Mouse (Mus musculus): ENCODE measurements around the gene Ssbp3.
A peak's percentile ranks its signal among the peaks of the same experiment; 100 is the strongest.

The Ssbp3 gene

GRCm38 (mm10) chr4:106985899-106986832 lies 75.7 kb downstream of the Ssbp3 start:
- no peak for DNase-seq (ENCODE audit: low spot score in 2 of 2)

GRCm38 (mm10) chr4:106987725-106988364 lies 77.3 kb downstream of the Ssbp3 start:
- DNase-seq (ENCODE audit: low spot score in 2 of 2): peak; percentile 57 to 70

DNA sequence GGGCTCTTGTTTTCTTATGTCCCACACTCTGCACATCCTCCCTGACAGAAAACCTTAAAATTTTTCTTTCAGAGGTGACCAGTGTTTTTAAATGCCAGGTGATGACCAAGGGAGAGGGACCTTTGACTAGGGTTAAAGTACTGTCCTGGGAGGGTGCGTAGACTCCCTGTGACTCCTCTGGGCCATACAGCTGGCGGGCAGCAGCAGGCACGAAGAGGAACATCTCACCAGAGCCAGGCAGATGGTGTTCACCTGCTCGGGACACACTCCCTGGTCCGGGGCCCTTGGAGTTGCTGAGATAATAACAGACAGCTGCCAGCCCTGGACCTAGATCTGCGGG lies 78.4 kb downstream of the Ssbp3 start:
- no peak for DNase-seq (ENCODE audit: low spot score in 2 of 2)

- DNase-seq (ENCODE audit: low spot score in 2 of 2): no peak
These were observed 78.9 kb downstream of the Ssbp3 start for GRCm38 (mm10) chr4:106989226-106989983.

- no peak for DNase-seq (ENCODE audit: low spot score in 2 of 2)
These were observed 82.6 kb downstream of the Ssbp3 start for GRCm38 (mm10) chr4:106993053-106993452.

DNA sequence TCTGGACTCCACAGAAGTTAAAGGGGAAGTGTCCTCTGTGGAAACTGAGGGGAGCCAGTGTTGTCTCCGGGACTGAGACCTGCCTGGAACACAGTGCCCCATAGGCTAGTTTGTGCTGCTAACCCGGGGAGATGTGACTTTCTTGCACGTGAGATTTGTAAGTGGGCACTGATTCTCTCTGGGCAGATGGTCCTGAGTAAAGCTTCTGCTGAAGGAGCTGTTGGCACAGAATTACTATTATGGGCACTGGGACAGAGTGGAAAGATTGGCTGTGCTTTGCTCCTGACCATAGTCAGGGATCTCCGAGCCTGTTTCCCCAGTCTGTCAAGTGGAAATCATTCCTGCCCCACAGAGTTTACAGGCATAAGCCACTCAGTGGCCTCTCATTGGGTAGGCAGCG lies 83.8 kb downstream of the Ssbp3 start:
- no peak for DNase-seq (ENCODE audit: low spot score in 2 of 2)

DNA sequence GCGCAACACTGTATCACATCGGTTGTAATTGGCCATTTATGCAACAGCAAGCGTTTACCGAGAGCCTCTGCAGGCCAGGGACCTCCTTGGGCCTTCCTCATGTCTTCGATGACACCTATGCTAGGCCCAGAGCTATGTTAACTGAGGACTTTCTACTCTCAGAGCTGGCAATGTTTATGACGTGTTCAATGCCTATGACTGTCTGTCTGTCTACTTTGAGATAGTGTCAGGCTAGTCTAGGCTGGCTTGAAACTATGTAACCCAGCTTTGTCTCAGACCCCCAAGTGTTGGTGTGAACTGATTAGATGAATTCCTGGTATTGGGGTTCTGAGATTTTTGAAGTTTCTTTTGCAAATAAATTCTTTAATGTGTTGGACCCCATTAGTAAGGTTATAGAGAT lies 84.6 kb downstream of the Ssbp3 start:
- DNase-seq (ENCODE audit: low spot score in 2 of 2): no peak

- DNase-seq (ENCODE audit: low spot score in 2 of 2): no peak
These were observed 85.0 kb downstream of the Ssbp3 start for GRCm38 (mm10) chr4:106995513-106995912.

DNA sequence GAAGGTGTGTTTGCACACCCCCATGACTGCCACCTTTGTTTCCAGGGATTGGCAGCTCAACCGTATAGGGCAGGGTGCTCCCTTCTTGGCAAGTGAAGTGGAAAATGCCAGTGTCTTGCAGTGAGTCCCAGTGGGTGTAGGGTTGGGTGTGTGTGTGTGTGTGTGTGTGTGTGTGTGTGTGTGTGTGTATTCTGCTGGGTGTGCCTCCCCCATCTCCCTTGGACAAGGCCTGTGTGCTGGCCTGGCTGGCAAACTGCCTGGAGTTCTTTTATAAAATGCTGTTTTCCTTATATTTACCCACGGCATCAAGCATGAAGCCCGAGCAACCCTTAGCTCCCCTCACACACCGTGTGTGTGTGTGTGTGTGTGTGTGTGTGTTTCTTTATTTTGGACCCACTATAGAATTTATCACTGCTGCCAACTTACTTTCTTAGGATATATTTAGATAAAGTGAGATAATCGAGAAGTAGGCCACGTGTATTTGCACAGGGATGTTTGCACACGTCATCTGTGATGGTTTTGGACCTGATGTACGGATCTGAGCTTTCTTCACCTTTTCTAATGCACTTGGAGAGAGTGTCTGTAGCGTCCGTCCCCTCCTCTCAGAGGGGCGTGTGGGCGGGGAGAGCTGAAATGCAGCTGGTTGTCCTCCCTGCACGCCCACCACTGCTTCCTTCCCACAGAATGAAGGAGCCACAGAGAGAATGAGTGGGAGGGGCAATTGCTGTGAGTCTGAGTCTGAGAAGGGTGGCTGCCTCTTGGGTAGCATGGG lies 86.0 kb downstream of the Ssbp3 start:
- DNase-seq (ENCODE audit: low spot score in 2 of 2): no peak

GRCm38 (mm10) chr4:107001259-107001810 lies 90.8 kb downstream of the Ssbp3 start:
- DNase-seq (ENCODE audit: low spot score in 2 of 2): no peak

DNA sequence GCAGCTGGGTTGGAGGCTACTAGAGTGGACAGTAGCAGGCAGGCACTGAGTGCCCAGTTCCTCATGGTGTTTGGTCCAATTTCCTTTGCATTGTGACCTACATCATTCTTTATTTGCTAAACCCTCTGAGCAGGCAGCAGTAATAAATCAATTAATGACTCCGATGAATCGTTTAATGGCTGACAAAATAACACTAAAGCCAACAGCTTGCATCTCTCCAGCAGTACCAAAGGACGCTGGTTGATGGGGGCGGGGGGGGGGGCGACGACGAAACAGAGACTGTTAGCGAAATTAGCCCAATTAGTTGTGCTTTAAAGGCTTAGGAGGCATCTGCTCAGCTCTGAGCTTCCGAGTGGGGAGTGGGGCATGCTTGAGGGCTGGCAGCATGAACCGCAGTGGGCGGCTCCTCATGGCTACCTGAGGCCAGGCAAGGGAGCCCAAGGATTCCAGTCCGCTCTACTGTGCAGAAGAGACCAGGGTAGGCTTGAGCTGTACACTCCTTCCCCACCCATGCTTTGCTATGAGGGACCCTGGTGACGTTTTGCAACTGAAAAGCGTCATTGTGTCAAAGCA lies 91.5 kb downstream of the Ssbp3 start:
- DNase-seq (ENCODE audit: low spot score in 2 of 2): no peak

DNA sequence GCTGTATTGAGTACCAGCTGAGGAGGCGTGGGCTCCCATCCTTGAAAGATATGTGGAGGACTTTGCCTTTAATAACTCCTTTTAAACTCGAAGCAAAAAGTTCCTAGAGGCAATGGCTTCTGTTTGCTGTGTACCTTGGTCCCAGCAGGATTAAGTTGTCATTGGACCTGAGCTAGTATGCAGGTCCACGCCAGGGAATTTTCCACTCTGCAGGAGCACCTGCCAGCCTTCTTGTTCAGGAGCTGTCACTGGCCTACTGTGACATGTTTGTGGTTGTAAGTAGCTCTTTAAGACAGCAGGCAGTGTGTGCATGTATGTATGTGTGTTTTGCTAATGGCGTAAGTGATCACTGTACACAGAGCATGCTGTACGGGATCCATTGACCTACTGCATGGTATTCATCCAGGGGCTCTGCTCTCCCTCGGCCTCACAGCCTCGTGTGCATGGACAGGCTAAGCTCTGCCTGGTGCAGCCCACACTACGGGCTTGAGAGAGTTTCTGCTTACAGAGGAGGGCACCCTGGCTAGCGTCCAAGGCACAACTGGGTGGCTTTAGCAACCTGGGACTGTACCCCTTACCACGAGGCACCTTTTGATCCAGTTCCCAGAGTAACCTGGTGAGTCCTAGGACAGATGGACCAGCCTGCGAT lies 92.1 kb downstream of the Ssbp3 start:
- DNase-seq (ENCODE audit: low spot score in 2 of 2): no peak

DNA sequence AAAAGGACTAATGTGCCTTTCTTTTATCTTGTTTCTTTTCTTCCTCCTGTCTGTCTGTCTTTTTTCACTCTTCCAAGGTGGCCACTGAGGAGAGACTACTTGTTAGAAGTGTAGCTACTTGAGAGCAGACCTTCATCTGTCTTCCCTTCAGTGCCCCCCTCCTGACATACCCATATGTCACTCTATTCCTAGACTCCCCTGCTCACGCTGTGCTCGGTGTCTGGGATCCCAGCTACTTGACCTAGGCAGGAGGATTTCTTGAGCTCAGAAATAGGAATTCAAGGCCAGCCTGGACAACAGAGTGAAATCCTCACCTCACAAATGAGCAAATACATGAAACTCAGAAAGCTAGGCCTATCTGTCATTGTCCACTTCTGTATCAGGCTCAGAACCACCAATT lies 92.7 kb downstream of the Ssbp3 start:
- no peak for DNase-seq (ENCODE audit: low spot score in 2 of 2)

- DNase-seq (ENCODE audit: low spot score in 2 of 2): no peak
These were observed 93.3 kb downstream of the Ssbp3 start for GRCm38 (mm10) chr4:107003786-107004185.

DNA sequence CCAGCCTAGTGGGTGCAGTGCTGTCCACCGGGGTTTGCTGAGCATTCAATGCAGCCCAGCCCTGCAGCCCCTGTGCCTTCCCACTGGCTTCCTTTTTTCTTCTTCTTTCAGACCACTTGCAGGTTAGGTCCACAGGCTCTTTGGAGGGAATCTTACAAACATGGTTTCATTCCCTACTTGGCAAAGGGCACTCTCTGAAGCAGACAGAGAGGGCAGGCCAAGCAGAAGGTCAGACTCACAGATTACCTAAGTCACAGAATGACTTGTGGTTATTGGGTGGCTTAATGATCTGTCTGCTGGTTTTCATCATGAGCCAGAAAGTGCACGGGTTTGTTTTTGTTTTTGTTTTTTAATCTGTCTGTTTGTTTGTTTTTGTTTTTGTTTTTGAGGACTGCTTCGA lies 93.8 kb downstream of the Ssbp3 start:
- no peak for DNase-seq (ENCODE audit: low spot score in 2 of 2)

- no peak for DNase-seq (ENCODE audit: low spot score in 2 of 2)
These were observed 94.7 kb downstream of the Ssbp3 start for GRCm38 (mm10) chr4:107005166-107005565.

DNA sequence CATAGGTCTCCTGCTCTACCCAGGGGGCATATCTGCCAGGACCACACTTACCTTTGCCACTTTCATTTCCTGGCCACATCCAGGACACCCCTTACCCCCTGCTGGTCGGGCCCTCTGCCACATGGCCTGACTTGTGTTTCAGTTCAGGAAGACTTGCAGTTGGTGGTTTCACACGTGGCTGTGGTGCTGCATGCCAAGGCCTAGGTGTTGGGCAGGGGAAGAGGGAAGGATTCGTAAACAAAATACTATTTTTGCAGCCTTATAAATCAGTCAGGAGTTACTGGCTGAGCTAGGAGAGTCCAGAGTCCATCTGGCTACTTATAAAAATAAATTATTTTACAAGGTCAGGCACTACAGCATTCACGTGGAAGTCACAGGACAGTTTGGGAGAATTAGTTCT lies 95.7 kb downstream of the Ssbp3 start:
- DNase-seq (ENCODE audit: low spot score in 2 of 2): no peak

DNA sequence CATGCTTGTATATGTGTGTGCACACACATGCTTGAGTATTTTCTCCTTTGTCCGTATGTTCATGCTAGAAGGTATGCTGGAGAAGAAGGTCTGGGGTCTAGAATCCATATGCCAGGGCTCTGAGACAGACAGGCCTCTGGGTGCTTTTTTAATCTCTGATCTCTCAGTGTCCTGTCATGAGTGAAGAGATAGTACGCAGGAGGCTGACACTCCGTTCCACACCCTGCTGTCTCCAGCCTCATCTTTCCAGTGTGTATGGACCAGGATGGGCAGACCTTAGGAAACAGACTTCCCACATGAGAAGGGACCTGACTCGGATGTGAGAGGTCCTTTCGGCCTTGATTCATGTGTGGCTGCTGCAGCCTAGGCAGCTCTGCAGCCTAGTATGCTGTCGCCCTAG lies 96.3 kb downstream of the Ssbp3 start:
- DNase-seq (ENCODE audit: low spot score in 2 of 2): no peak

DNA sequence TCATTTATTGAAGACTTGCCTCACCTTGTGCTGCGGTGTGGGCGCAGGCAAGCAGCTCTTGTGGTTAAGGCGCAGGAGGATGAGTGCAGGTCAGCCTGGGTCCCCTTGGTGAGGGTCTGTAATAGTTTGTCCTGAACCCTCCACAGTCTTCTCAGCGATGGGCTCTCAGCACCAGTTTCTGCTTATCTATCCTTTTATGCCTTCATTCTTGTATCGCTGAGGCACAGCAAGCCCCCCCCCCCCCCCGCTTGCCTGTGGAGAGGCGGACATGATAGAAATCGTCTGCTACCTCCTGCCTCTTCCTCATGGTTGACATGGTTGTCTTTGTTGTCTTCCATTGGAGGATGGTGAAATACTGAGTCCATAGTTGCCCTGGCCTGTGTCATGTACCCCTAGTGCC lies 96.9 kb downstream of the Ssbp3 start:
- no peak for DNase-seq (ENCODE audit: low spot score in 2 of 2)

- no peak for DNase-seq (ENCODE audit: low spot score in 2 of 2)
These were observed 97.7 kb downstream of the Ssbp3 start for GRCm38 (mm10) chr4:107008161-107008560.

GRCm38 (mm10) chr4:107009548-107009947 lies 99.0 kb downstream of the Ssbp3 start:
- no peak for DNase-seq (ENCODE audit: low spot score in 2 of 2)
